Mouse (Mus musculus): ENCODE data around the gene Scaper. TPM values are rescaled to one million over a fixed set of nuclear protein-coding genes. Genes with fewer than 3 reads are reported as not detected.

Gene Scaper
- polyA plus RNA-seq, 2 experiments = 8.2 to 15.1 TPM

DNA sequence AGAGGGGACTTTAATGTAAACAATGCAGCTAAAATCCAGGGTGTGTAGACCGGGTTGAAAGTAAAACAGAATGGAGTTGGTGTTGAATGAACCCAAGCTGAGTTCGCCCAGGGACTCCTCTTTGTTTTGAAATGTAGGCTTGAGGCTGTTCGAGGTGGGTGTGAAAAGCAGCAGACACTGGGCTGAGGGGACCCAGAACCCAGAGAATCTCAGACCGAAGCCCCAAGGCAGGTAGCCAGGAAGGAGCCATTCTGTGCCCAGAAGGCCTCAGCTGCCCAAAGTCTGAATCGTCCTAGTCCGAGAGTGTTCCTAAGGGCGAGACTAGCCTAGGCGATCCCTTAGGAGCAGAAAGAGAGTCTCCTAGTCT, 394.6 kb downstream of the Scaper start:
- Histone ChIP-seq H3K4me3 (replicated peaks; ENCODE audit: low read length) (no peak overlapping the region), H3K9ac (ENCODE audit: low read depth, low read length, severe bottlenecking) (no peak overlapping the region), H3K27ac (replicated peaks; ENCODE audit: low read depth, low read length) (no peak overlapping the region), H3K36me3 (ENCODE audit: control insufficient read depth, insufficient read depth, low read length) (no peaks in the 10 kb centered on the region), H3K9me3 (ENCODE audit: control insufficient read depth, low read length) (no peaks in the 10 kb centered on the region), H3K4me2 (replicated peaks; ENCODE audit: low read depth, low read length, severe bottlenecking) (no peak overlapping the region), H3K27me3 (ENCODE audit: control insufficient read depth, insufficient read depth, low read length) (peaks cover 88% of the 10 kb centered on the region), H3K4me1 (ENCODE audit: control insufficient read depth, insufficient read depth, low read length) (peaks cover 26% of the 10 kb centered on the region)
- TF ChIP-seq POLR2A (IDR thresholded peaks at IDR 0.05; ENCODE audit: borderline replicate concordance, extremely low read depth, insufficient read depth, insufficient read length) = no peak
- WGBS = 27% methylated on average over 8 of the region's 8 CpGs
- no peak for DNase-seq (ENCODE audit: low spot score)
- ATAC-seq (ENCODE audit: low FRiP score, low read depth) = no peak

- Histone ChIP-seq H3K9me3 (ENCODE audit: control insufficient read depth, low read length) (no peaks in the 10 kb centered on the region), H3K27me3 (ENCODE audit: control insufficient read depth, insufficient read depth, low read length) (peaks cover 82% of the 10 kb centered on the region), H3K36me3 (ENCODE audit: control insufficient read depth, insufficient read depth, low read length) (no peaks in the 10 kb centered on the region), H3K9ac (ENCODE audit: low read depth, low read length, severe bottlenecking) (peak overlapping the region; percentile 28; the same call in 1 of the 2 replicates), H3K4me2 (replicated peaks; ENCODE audit: low read depth, low read length, severe bottlenecking) (peak overlapping the region; percentile 67), H3K27ac (replicated peaks; ENCODE audit: low read depth, low read length) (no peak overlapping the region), H3K4me3 (replicated peaks; ENCODE audit: low read length) (peak overlapping the region; percentile 42), H3K4me1 (ENCODE audit: control insufficient read depth, insufficient read depth, low read length) (peaks cover 26% of the 10 kb centered on the region)
- ATAC-seq (ENCODE audit: low FRiP score, low read depth) (no peak), DNase-seq (ENCODE audit: low spot score) (no peak)
- no peak for TF ChIP-seq POLR2A (IDR thresholded peaks at IDR 0.05; ENCODE audit: borderline replicate concordance, extremely low read depth, insufficient read depth, insufficient read length)
- WGBS = 4% methylated on average over 54 of the region's 59 CpGs
Observed at GRCm38 (mm10) chr9:55542366-55543325, 395.3 kb downstream of the Scaper start.

DNA sequence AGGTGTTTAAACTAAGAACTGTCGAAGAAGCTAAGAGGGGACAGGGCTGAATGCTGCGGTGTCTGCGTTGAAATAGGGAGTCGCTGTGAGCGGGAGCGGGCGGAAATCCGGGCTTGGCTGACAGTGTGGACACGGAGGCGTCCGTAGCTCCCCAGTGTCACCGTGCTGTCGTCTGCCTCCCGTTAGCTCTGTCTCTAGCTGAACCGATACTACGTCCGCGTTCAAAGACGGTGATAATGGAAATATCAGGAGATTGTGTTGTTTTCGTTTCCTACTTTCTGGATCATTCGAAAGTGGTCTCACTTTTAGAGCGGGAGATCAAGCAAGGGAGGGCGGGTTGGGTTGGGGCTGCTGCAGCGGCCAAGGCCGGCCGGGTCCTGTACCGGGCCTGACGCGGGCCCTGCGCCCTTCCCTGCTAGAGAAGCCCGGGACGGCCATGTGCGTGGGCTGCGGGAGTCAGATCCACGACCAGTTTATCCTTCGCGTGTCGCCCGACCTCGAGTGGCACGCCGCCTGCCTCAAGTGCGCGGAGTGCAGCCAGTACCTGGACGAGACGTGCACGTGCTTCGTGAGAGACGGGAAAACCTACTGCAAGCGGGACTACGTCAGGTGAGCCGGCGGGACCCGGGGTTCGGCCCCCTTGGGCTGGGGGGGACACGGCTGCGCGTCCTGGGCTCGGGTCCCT, 396.1 kb downstream of the Scaper start:
- DNase-seq (ENCODE audit: low spot score) (no peak), ATAC-seq (ENCODE audit: low FRiP score, low read depth) (no peak)
- Histone ChIP-seq H3K27me3 (ENCODE audit: control insufficient read depth, insufficient read depth, low read length) (peaks cover 74% of the 10 kb centered on the region), H3K4me3 (replicated peaks; ENCODE audit: low read length) (peak overlapping the region; percentile 42), H3K9ac (ENCODE audit: low read depth, low read length, severe bottlenecking) (0 out of 2 replicates have a peak overlapping the region, but pooled peaks have one; percentile 28), H3K9me3 (ENCODE audit: control insufficient read depth, low read length) (no peaks in the 10 kb centered on the region), H3K4me2 (replicated peaks; ENCODE audit: low read depth, low read length, severe bottlenecking) (peak overlapping the region; percentile 67), H3K4me1 (ENCODE audit: control insufficient read depth, insufficient read depth, low read length) (peaks cover 26% of the 10 kb centered on the region), H3K27ac (replicated peaks; ENCODE audit: low read depth, low read length) (no peak overlapping the region), H3K36me3 (ENCODE audit: control insufficient read depth, insufficient read depth, low read length) (no peaks in the 10 kb centered on the region)
- WGBS = under 1% methylated on average over 48 of the region's 59 CpGs
- no peak for TF ChIP-seq POLR2A (IDR thresholded peaks at IDR 0.05; ENCODE audit: borderline replicate concordance, extremely low read depth, insufficient read depth, insufficient read length)

DNA sequence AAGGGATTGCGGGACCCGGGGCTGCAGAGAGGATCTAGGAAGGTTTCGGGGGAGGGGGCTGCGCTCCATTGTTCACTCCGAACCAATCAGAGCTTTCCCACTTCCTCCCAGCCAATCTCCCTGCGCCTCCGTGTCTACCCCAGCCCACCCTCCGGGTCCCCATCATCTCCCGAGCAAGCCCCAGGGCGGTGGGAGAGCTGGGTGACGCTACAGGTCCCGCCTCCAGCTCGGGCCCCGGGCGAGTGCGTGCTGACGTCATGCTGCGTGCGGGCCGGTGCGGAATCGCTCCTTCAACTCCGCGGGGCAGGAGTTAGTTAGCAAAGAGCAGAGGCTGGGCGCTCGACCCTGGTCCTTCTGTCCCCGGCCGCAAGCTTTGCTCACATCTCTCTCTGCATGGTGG, 397.0 kb downstream of the Scaper start:
- no peaks in the 10 kb centered on the region for H3K36me3 ChIP-seq (ENCODE audit: control insufficient read depth, insufficient read depth, low read length)
- H3K27ac ChIP-seq (replicated peaks; ENCODE audit: low read depth, low read length) = no peak overlapping the region
- no peak for TF ChIP-seq POLR2A (IDR thresholded peaks at IDR 0.05; ENCODE audit: borderline replicate concordance, extremely low read depth, insufficient read depth, insufficient read length)
- peaks cover 64% of the 10 kb centered on the region for H3K27me3 ChIP-seq (ENCODE audit: control insufficient read depth, insufficient read depth, low read length)
- H3K4me3 ChIP-seq (replicated peaks; ENCODE audit: low read length) = peak overlapping the region; percentile 42
- no peaks in the 10 kb centered on the region for H3K9me3 ChIP-seq (ENCODE audit: control insufficient read depth, low read length)
- peaks cover 20% of the 10 kb centered on the region for H3K4me1 ChIP-seq (ENCODE audit: control insufficient read depth, insufficient read depth, low read length)
- WGBS = under 1% methylated on average over 27 of the region's 28 CpGs
- peak; percentile 84 for DNase-seq (ENCODE audit: low spot score)
- peak overlapping the region; percentile 45 for H3K9ac ChIP-seq (ENCODE audit: low read depth, low read length, severe bottlenecking)
- ATAC-seq (ENCODE audit: low FRiP score, low read depth) = peak; percentile 94
- peak overlapping the region; percentile 67 for H3K4me2 ChIP-seq (replicated peaks; ENCODE audit: low read depth, low read length, severe bottlenecking)

GRCm38 (mm10) chr9:55540391-55540770, 397.5 kb downstream of the Scaper start:
- Histone ChIP-seq H3K36me3 (ENCODE audit: control insufficient read depth, insufficient read depth, low read length) (no peaks in the 10 kb centered on the region), H3K27ac (replicated peaks; ENCODE audit: low read depth, low read length) (no peak overlapping the region), H3K27me3 (ENCODE audit: control insufficient read depth, insufficient read depth, low read length) (peaks cover 59% of the 10 kb centered on the region), H3K9me3 (ENCODE audit: control insufficient read depth, low read length) (no peaks in the 10 kb centered on the region), H3K4me2 (replicated peaks; ENCODE audit: low read depth, low read length, severe bottlenecking) (peak overlapping the region; percentile 67), H3K4me1 (ENCODE audit: control insufficient read depth, insufficient read depth, low read length) (peaks cover 15% of the 10 kb centered on the region; the same call in 1 of the 2 replicates), H3K9ac (ENCODE audit: low read depth, low read length, severe bottlenecking) (peak overlapping the region; percentile 45), H3K4me3 (replicated peaks; ENCODE audit: low read length) (peak overlapping the region; percentile 42)
- DNase-seq (ENCODE audit: low spot score) (no peak), ATAC-seq (ENCODE audit: low FRiP score, low read depth) (no peak)
- under 1% methylated on average over 12 of the region's 12 CpGs for WGBS
- TF ChIP-seq POLR2A (IDR thresholded peaks at IDR 0.05; ENCODE audit: borderline replicate concordance, extremely low read depth, insufficient read depth, insufficient read length) = no peak

Data from limb, embryonic 14.5 days (tissue).